Mouse (Mus musculus) heart, embryonic 15.5 days (tissue): ENCODE results near the gene Cep19. TPM values are rescaled to one million over a fixed set of nuclear protein-coding genes. Genes with fewer than 3 reads are reported as not detected.
"Not testable (repeated sequence)": the region's sequence is repeated elsewhere in the genome, so short reads cannot be mapped to it uniquely, and the experiment has no call there.

Experiments used
- ATAC-seq: fragments of 200-750 bp; cut with Nextera tagmentation; replicated peaks from 2 replicates; pipeline ENCODE4 v1.8.0; 2017; ENCODE audit warnings: low read depth, moderate TSS enrichment; ENCODE audit not compliant: insufficient number of reproducible peaks, insufficient read depth, low FRiP score
- H3K27ac ChIP-seq: fragments of 300-500 bp; sonication (generic); 2 replicates; pipeline ENCODE4 v1.5.1; 2015; ENCODE audit warnings: mild to moderate bottlenecking, inconsistent platforms
- H3K27me3 ChIP-seq: fragments of 300-500 bp; sonication (generic); 2 replicates; pipeline ENCODE4 v1.6.1; 2015; ENCODE audit warnings: inconsistent platforms
- H3K36me3 ChIP-seq: fragments of 300-500 bp; sonication (generic); 2 replicates; pipeline ENCODE4 v1.6.1; 2015; ENCODE audit warnings: mild to moderate bottlenecking, inconsistent platforms
- H3K4me1 ChIP-seq: fragments of 300-500 bp; sonication (generic); replicated peaks from 2 replicates; pipeline ENCODE4 v1.6.1; 2015; ENCODE audit warnings: inconsistent platforms
- H3K4me2 ChIP-seq: fragments of 300-500 bp; sonication (generic); 2 replicates; pipeline ENCODE4 v1.6.1; 2015; ENCODE audit warnings: inconsistent platforms, mild to moderate bottlenecking, moderate library complexity
- H3K4me3 ChIP-seq: fragments of 300-500 bp; sonication (generic); 2 replicates; pipeline ENCODE4 v1.5.1; 2015; ENCODE audit warnings: mild to moderate bottlenecking, inconsistent platforms
- H3K9ac ChIP-seq: fragments of 300-500 bp; sonication (generic); 2 replicates; pipeline ENCODE4 v1.6.1; 2015; ENCODE audit warnings: mild to moderate bottlenecking, inconsistent platforms
- H3K9me3 ChIP-seq: fragments of 300-500 bp; sonication (generic); replicated peaks from 2 replicates; pipeline ENCODE4 v1.6.1; 2016; ENCODE audit warnings: inconsistent platforms
- WGBS: fragments of 180-500 bp; shearing (Covaris S2); methylation state at CpG from one replicate; pipeline ENCODE4 v1.1.7; 2015; ENCODE audit warnings: mixed read lengths; 5-methylcytosine and 5-hydroxymethylcytosine counted together
- polyA plus RNA-seq: library from polyadenylated mRNA; unstranded; fragments of >200 nt; fragmentation: Nextera tagmentation; extraction: Ambion mirVana; gene quantifications from 2 replicates; pipeline ENCODE4 v1.2.1, GENCODE M21; 2015

The Cep19 gene
- polyA plus RNA-seq, 1 experiment from 2014 or later, result 19.2 TPM

GRCm38 (mm10) chr16:32078408-32078990 lies 21.1 kb upstream of the Cep19 start:
- ATAC-seq, result no peak; the same call in 1 of the 2 replicates

GRCm38 (mm10) chr16:32078991-32079511 lies 20.5 kb upstream of the Cep19 start, which contains the start of gene Pak2:
TSS of gene Pak2 (minus strand) at chr16:32079342.
- H3K4me1 ChIP-seq, result peaks cover 25% of the 10 kb centered on the region
- H3K27ac ChIP-seq, result peak within 1 kb of the TSS; percentile 98
- H3K36me3 ChIP-seq, result peaks cover 5% of the 10 kb centered on the region
- ATAC-seq, result peak; percentile 95
- no peaks in the 10 kb centered on the region for H3K9me3 ChIP-seq
- WGBS, result under 1% methylated on average over 58 of the region's 60 CpGs
- peak within 1 kb of the TSS; percentile 100 for H3K4me3 ChIP-seq
- H3K9ac ChIP-seq, result peak within 1 kb of the TSS; percentile 99
- no peaks in the 10 kb centered on the region for H3K27me3 ChIP-seq
- H3K4me2 ChIP-seq, result peak within 1 kb of the TSS; percentile 60

More at GRCm38 (mm10) chr16:32078408-32078990, 21.1 kb upstream of the Cep19 start:
- H3K9me3 ChIP-seq, result no peaks in the 10 kb centered on the region
- peak overlapping the region; percentile 60 for H3K4me2 ChIP-seq
- peak overlapping the region; percentile 99 for H3K9ac ChIP-seq
- H3K27ac ChIP-seq, result peak overlapping the region; percentile 98
- H3K27me3 ChIP-seq, result no peaks in the 10 kb centered on the region
- peak overlapping the region; percentile 100 for H3K4me3 ChIP-seq
- WGBS, result under 1% methylated on average over 30 of the region's 30 CpGs
- peaks cover 2% of the 10 kb centered on the region for H3K36me3 ChIP-seq
- H3K4me1 ChIP-seq, result peaks cover 25% of the 10 kb centered on the region

GRCm38 (mm10) chr16:32087629-32088443 lies 11.8 kb upstream of the Cep19 start:
- ATAC-seq, result no peak
- H3K27me3 ChIP-seq, result no peaks in the 10 kb centered on the region
- peaks cover 77% of the 10 kb centered on the region for H3K36me3 ChIP-seq
- peak overlapping the region; percentile 49 for H3K27ac ChIP-seq
- H3K4me2 ChIP-seq, result peak overlapping the region; percentile 8; the same call in 1 of the 2 replicates
- no peak overlapping the region for H3K4me3 ChIP-seq
- no peak overlapping the region for H3K9ac ChIP-seq
- WGBS, result 73% methylated on average over 17 of the region's 17 CpGs
- no peaks in the 10 kb centered on the region for H3K4me1 ChIP-seq
- no peaks in the 10 kb centered on the region for H3K9me3 ChIP-seq

- Histone ChIP-seq H3K4me2 (no peak overlapping the region), H3K4me1 (no peaks in the 10 kb centered on the region), H3K27ac (no peak overlapping the region), H3K36me3 (peaks cover 65% of the 10 kb centered on the region), H3K27me3 (no peaks in the 10 kb centered on the region), H3K9ac (no peak overlapping the region), H3K9me3 (no peaks in the 10 kb centered on the region), H3K4me3 (no peak overlapping the region)
- WGBS, result 93% methylated on average over 7 of the region's 7 CpGs
- no peak for ATAC-seq
These were observed 8.1 kb upstream of the Cep19 start for GRCm38 (mm10) chr16:32091466-32091865.

GRCm38 (mm10) chr16:32097757-32098156 lies 1.8 kb upstream of the Cep19 start:
- not testable (repeated sequence) for H3K4me3 ChIP-seq, H3K27ac ChIP-seq, H3K27me3 ChIP-seq, H3K9me3 ChIP-seq, H3K9ac ChIP-seq, H3K4me2 ChIP-seq, ATAC-seq
- Histone ChIP-seq H3K36me3 (peaks cover 11% of the 10 kb centered on the region), H3K4me1 (peaks cover 15% of the 10 kb centered on the region)
- 69% methylated on average over 2 of the region's 2 CpGs for WGBS

GRCm38 (mm10) chr16:32098897-32099637 lies 533 bp upstream of the Cep19 start:
- peak overlapping the region; percentile 85 for H3K27ac ChIP-seq
- no peaks in the 10 kb centered on the region for H3K9me3 ChIP-seq
- no peaks in the 10 kb centered on the region for H3K27me3 ChIP-seq
- peak; percentile 74 for ATAC-seq
- peak overlapping the region; percentile 76 for H3K4me2 ChIP-seq
- under 1% methylated on average over 39 of the region's 39 CpGs for WGBS
- H3K9ac ChIP-seq, result peak overlapping the region; percentile 78
- peak overlapping the region; percentile 74 for H3K4me3 ChIP-seq
- peaks cover 15% of the 10 kb centered on the region for H3K4me1 ChIP-seq
- H3K36me3 ChIP-seq, result peaks cover 14% of the 10 kb centered on the region

GRCm38 (mm10) chr16:32102295-32102694 lies 2.7 kb downstream of the Cep19 start:
- 86% methylated on average over 13 of the region's 13 CpGs for WGBS
- no peak overlapping the region for H3K4me3 ChIP-seq
- no peak overlapping the region for H3K4me2 ChIP-seq
- peaks cover 7% of the 10 kb centered on the region; the same call in 1 of the 2 replicates for H3K36me3 ChIP-seq
- H3K9ac ChIP-seq, result no peak overlapping the region
- H3K4me1 ChIP-seq, result peaks cover 15% of the 10 kb centered on the region
- H3K27ac ChIP-seq, result no peak overlapping the region
- H3K9me3 ChIP-seq, result no peaks in the 10 kb centered on the region
- ATAC-seq, result no peak
- no peaks in the 10 kb centered on the region for H3K27me3 ChIP-seq

GRCm38 (mm10) chr16:32105698-32106097 lies 6.1 kb downstream of the Cep19 start:
- WGBS, result 92% methylated on average over 1 of the region's 1 CpGs
- no peaks in the 10 kb centered on the region for H3K4me1 ChIP-seq
- H3K4me3 ChIP-seq, result no peak overlapping the region
- ATAC-seq, result no peak
- H3K27me3 ChIP-seq, result no peaks in the 10 kb centered on the region
- H3K9ac ChIP-seq, result no peak overlapping the region
- no peaks in the 10 kb centered on the region for H3K9me3 ChIP-seq
- H3K27ac ChIP-seq, result no peak overlapping the region
- H3K36me3 ChIP-seq, result peaks cover 11% of the 10 kb centered on the region; the same call in 1 of the 2 replicates
- no peak overlapping the region for H3K4me2 ChIP-seq

GRCm38 (mm10) chr16:32107342-32108045 lies 7.9 kb downstream of the Cep19 start:
- 82% methylated on average over 12 of the region's 12 CpGs for WGBS
- peaks cover 11% of the 10 kb centered on the region; the same call in 1 of the 2 replicates for H3K36me3 ChIP-seq
- H3K9ac ChIP-seq, result no peak overlapping the region
- H3K4me1 ChIP-seq, result no peaks in the 10 kb centered on the region
- no peaks in the 10 kb centered on the region for H3K27me3 ChIP-seq
- H3K27ac ChIP-seq, result no peak overlapping the region; the same call in 1 of the 2 replicates
- no peak overlapping the region for H3K4me3 ChIP-seq
- ATAC-seq, result no peak
- H3K4me2 ChIP-seq, result no peak overlapping the region
- H3K9me3 ChIP-seq, result no peaks in the 10 kb centered on the region

GRCm38 (mm10) chr16:32108170-32108569 lies 8.6 kb downstream of the Cep19 start:
- no peak overlapping the region for H3K27ac ChIP-seq
- 70% methylated on average over 7 of the region's 7 CpGs for WGBS

More at GRCm38 (mm10) chr16:32108170-32108569, 8.6 kb downstream of the Cep19 start:
- H3K27me3 ChIP-seq, result no peaks in the 10 kb centered on the region
- no peaks in the 10 kb centered on the region for H3K4me1 ChIP-seq
- no peak overlapping the region for H3K4me2 ChIP-seq
- H3K4me3 ChIP-seq, result no peak overlapping the region
- H3K36me3 ChIP-seq, result peaks cover 11% of the 10 kb centered on the region; the same call in 1 of the 2 replicates
- ATAC-seq, result no peak
- no peaks in the 10 kb centered on the region for H3K9me3 ChIP-seq
- H3K9ac ChIP-seq, result no peak overlapping the region
